Mouse (Mus musculus) lung, postnatal 0 days (tissue): ENCODE results near the gene Lrrc19.

Source experiments
- CTCF ChIP-seq: IDR thresholded peaks from 2 replicates; pipeline ENCODE4 v1.5.1; 2016; ENCODE audit warnings: antibody characterized with exemption, mild to moderate bottlenecking
- EP300 ChIP-seq: IDR thresholded peaks from 2 replicates; pipeline ENCODE4 v1.6.1; 2016; ENCODE audit warnings: antibody characterized with exemption, mild to moderate bottlenecking, control low read depth

DNA sequence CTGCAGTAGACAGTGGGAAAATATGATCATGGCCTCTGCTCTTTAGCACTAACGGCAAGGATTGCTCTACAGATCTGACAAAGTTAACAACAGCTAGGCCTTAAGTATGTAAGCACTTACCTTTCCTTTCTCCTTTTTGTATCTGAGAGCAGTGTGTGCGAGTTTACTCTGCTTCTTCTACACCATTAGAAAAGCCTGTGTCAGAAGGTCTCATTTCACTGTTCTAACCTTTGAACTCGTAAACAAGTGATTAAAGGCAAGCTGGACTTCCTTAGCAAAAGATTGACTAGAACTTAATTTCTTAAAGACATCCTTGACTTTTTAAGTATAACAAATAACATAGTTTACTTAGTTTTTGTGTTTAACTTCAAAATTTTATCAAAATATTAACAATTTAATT lies at the start of gene Lrrc19:
- TF ChIP-seq CTCF (no peak), EP300 (no peak)
